Mouse (Mus musculus) heart, adult 2 months (tissue): ENCODE data around the gene Mxd4.

Experiments
- CTCF ChIP-seq: fragments of 200-600 bp; IDR thresholded peaks from 2 replicates; pipeline ENCODE4 v1.8.1; 2022; ENCODE audit warnings: antibody characterized with exemption, mild to moderate bottlenecking, moderate library complexity
- EP300 ChIP-seq: fragments of 200-500 bp; IDR thresholded peaks from 2 replicates; pipeline ENCODE4 v1.6.1; 2011; ENCODE audit warnings: low read depth, low read length, control low read depth; ENCODE audit not compliant: insufficient read depth
- POLR2A ChIP-seq: fragments of 200-500 bp; IDR thresholded peaks from 2 replicates; pipeline ENCODE4 v1.6.1; 2011; ENCODE audit warnings: mild to moderate bottlenecking, low read depth, low read length, control low read depth; ENCODE audit not compliant: insufficient read depth

GRCm38 (mm10) chr5:34205788-34206187, 18.3 kb upstream of the Mxd4 start:
- no peak for TF ChIP-seq CTCF
- no peak for TF ChIP-seq POLR2A
- no peak for TF ChIP-seq EP300
